Mouse (Mus musculus) MEL (cell line): ENCODE data around the gene Gpld1. TPM values are rescaled to one million over a fixed set of nuclear protein-coding genes. Genes with fewer than 3 reads are reported as not detected.

Experiments used
- DNase-seq: peaks from one replicate; pipeline ENCODE4 v3.0.0; 2011; ENCODE audit warnings: low read depth, low spot score
- H3K27ac ChIP-seq: 2 replicates; pipeline ENCODE4 v1.5.1; 2012; ENCODE audit warnings: low read depth, mild to moderate bottlenecking, control low read depth, low read length, moderate library complexity; ENCODE audit not compliant: control insufficient read depth
- H3K27me3 ChIP-seq, 2 experiments: fragments of 150-350 bp in 1 of 2; sonication (generic) in 1 of 2; 2 replicates each; pipeline ENCODE4 v1.6.1; 2012; ENCODE audit warnings: low read length in 2 of 2, mild to moderate bottlenecking in 2 of 2, improper control_type of control experiment in 1 of 2, moderate library complexity in 1 of 2; ENCODE audit not compliant: insufficient read depth in 2 of 2, control insufficient read depth in 1 of 2
- H3K36me3 ChIP-seq, 2 experiments: 2 replicates each; pipeline ENCODE4 v1.6.1; 2012 to 2014; ENCODE audit warnings: low read length in 2 of 2, improper control_type of control experiment in 1 of 2, inconsistent platforms in 1 of 2, mild to moderate bottlenecking in 1 of 2; ENCODE audit not compliant: insufficient read depth in 2 of 2, control insufficient read depth in 1 of 2
- H3K4me1 ChIP-seq, 2 experiments: fragments of 150-350 bp in 1 of 2; sonication (generic) in 1 of 2; 2 replicates each; pipeline ENCODE4 v1.6.1; 2012; ENCODE audit warnings: low read length in 2 of 2, improper control_type of control experiment in 1 of 2, mild to moderate bottlenecking in 1 of 2; ENCODE audit not compliant: insufficient read depth in 2 of 2, control insufficient read depth in 1 of 2
- H3K4me3 ChIP-seq, 2 experiments: fragments of 150-350 bp in 1 of 2; sonication (generic) in 1 of 2; 2 replicates each; pipeline ENCODE4 v1.5.1; 2012; ENCODE audit warnings: low read depth in 2 of 2, low read length in 2 of 2, mild to moderate bottlenecking in 2 of 2, moderate library complexity in 2 of 2, control low read depth in 1 of 2, improper control_type of control experiment in 1 of 2; ENCODE audit not compliant: control insufficient read depth in 1 of 2, insufficient read depth in 1 of 2
- H3K79me2 ChIP-seq: 2 replicates; pipeline ENCODE4 v1.6.1; 2012; ENCODE audit warnings: mild to moderate bottlenecking, low read length, moderate library complexity; ENCODE audit not compliant: control insufficient read depth, poor library complexity, insufficient read depth
- H3K9ac ChIP-seq: 2 replicates; pipeline ENCODE4 v1.6.1; 2012; ENCODE audit warnings: low read depth, mild to moderate bottlenecking, control low read depth, low read length, moderate library complexity; ENCODE audit not compliant: control insufficient read depth, poor library complexity, severe bottlenecking
- H3K9me3 ChIP-seq: fragments of 150-350 bp; sonication (generic); replicated peaks from 2 replicates; pipeline ENCODE4 v1.6.1; 2012; ENCODE audit warnings: mild to moderate bottlenecking, low read length, improper control_type of control experiment, moderate library complexity; ENCODE audit not compliant: insufficient read depth
- CHD1 ChIP-seq: IDR thresholded peaks from 2 replicates; pipeline ENCODE4 v1.6.1; 2012; ENCODE audit warnings: low read depth, mild to moderate bottlenecking, inconsistent platforms, low read length, improper control_type of control experiment
- CHD2 ChIP-seq: IDR thresholded peaks from 2 replicates; pipeline ENCODE4 v1.6.1; 2011; ENCODE audit warnings: low read length, improper control_type of control experiment
- CTCF ChIP-seq, 3 experiments: IDR thresholded peaks in 2 of 3; conservative IDR thresholded peaks in 1 of 3; 2 replicates each; pipeline ENCODE4 v1.5.1; 2011 to 2012; ENCODE audit warnings: low read length in 3 of 3, low read depth in 2 of 3, mild to moderate bottlenecking in 2 of 3, improper control_type of control experiment in 1 of 3, inconsistent platforms in 1 of 3, mixed read lengths in 1 of 3, moderate library complexity in 1 of 3; ENCODE audit not compliant: control insufficient read depth in 1 of 3, insufficient read depth in 1 of 3, poor library complexity in 1 of 3, severe bottlenecking in 1 of 3
- ELF1 ChIP-seq: IDR thresholded peaks from 2 replicates; pipeline ENCODE4 v1.6.1; 2014; ENCODE audit warnings: low read depth, mild to moderate bottlenecking, inconsistent platforms, low read length, improper control_type of control experiment, moderate library complexity
- JUND ChIP-seq: IDR thresholded peaks from 2 replicates; pipeline ENCODE4 v1.6.1; 2011; ENCODE audit warnings: low read depth, mild to moderate bottlenecking, improper control_type of control experiment, low read length
- KAT2A ChIP-seq: conservative IDR thresholded peaks from 2 replicates; pipeline ENCODE4 v1.6.1; 2012; ENCODE audit warnings: low read depth, low read length, improper control_type of control experiment, inconsistent platforms
- MAFK ChIP-seq: IDR thresholded peaks from 2 replicates; pipeline ENCODE4 v1.6.1; 2011; ENCODE audit warnings: low read depth, mild to moderate bottlenecking, low read length, improper control_type of control experiment, borderline replicate concordance
- MYC ChIP-seq: IDR thresholded peaks from 2 replicates; pipeline ENCODE4 v1.6.1; 2011; ENCODE audit warnings: low read depth, mild to moderate bottlenecking, low read length, improper control_type of control experiment, moderate library complexity
- POLR2A ChIP-seq, 2 experiments: IDR thresholded peaks; 2 replicates each; pipeline ENCODE4 v1.6.1; 2011 to 2012; ENCODE audit warnings: low read length in 2 of 2, mild to moderate bottlenecking in 2 of 2, control low read depth in 1 of 2, improper control_type of control experiment in 1 of 2, low read depth in 1 of 2, moderate library complexity in 1 of 2; ENCODE audit not compliant: control insufficient read depth in 1 of 2, insufficient read depth in 1 of 2, poor library complexity in 1 of 2
- POLR2AphosphoS2 ChIP-seq: IDR thresholded peaks from 2 replicates; pipeline ENCODE4 v1.6.1; 2011; ENCODE audit warnings: low read length, improper control_type of control experiment
- POLR2AphosphoS5 ChIP-seq: IDR thresholded peaks from 2 replicates; pipeline ENCODE4 v1.6.1; 2012; ENCODE audit warnings: low read depth, borderline replicate concordance, mild to moderate bottlenecking, inconsistent platforms, low read length, moderate library complexity, mixed read lengths
- RAD21 ChIP-seq: IDR thresholded peaks from 2 replicates; pipeline ENCODE4 v1.6.1; 2011; ENCODE audit warnings: mild to moderate bottlenecking, low read depth, low read length, improper control_type of control experiment
- SIN3A ChIP-seq: IDR thresholded peaks from 2 replicates; pipeline ENCODE4 v1.6.1; 2012; ENCODE audit warnings: low read length, improper control_type of control experiment, inconsistent platforms
- SMC3 ChIP-seq: IDR thresholded peaks from 2 replicates; pipeline ENCODE4 v1.6.1; 2011; ENCODE audit warnings: low read depth, low read length, improper control_type of control experiment
- UBTF ChIP-seq: IDR thresholded peaks from 2 replicates; pipeline ENCODE4 v1.6.1; 2012; ENCODE audit warnings: low read depth, mild to moderate bottlenecking, inconsistent platforms, low read length, improper control_type of control experiment, moderate library complexity, borderline replicate concordance; ENCODE audit not compliant: insufficient read depth
- USF1 ChIP-seq: IDR thresholded peaks from 2 replicates; pipeline ENCODE4 v1.6.1; 2014; ENCODE audit warnings: low read depth, mild to moderate bottlenecking, inconsistent platforms, low read length, improper control_type of control experiment, moderate library complexity
- ZKSCAN1 ChIP-seq: IDR thresholded peaks from 2 replicates; pipeline ENCODE4 v1.6.1; 2012; ENCODE audit warnings: low read depth, mild to moderate bottlenecking, inconsistent platforms, low read length, improper control_type of control experiment, moderate library complexity
- ZMIZ1 ChIP-seq: IDR thresholded peaks from 2 replicates; pipeline ENCODE4 v1.6.1; 2012; ENCODE audit warnings: low read depth, mild to moderate bottlenecking, inconsistent platforms, low read length, improper control_type of control experiment, moderate library complexity
- polyA plus RNA-seq, 2 experiments: library from polyadenylated mRNA; stranded (reverse) in 1 of 2; unstranded in 1 of 2; fragments of >175 nt in 1 of 2; fragments of >200 nt in 1 of 2; gene quantifications; 2 replicates each; pipeline versions ENCODE4 v1.2.1 to v1.2.4; 2012; ENCODE audit warnings: low replicate concordance in 2 of 2, low read depth in 1 of 2; ENCODE audit not compliant: insufficient read length in 2 of 2, insufficient read depth in 1 of 2, missing spikeins in 1 of 2
- total RNA-seq: library from RNA; depleted of rRNA; stranded (reverse); fragments of 300-350 nt; gene quantifications from 2 replicates; pipeline ENCODE4 v1.2.3, GENCODE M21; 2012

The Gpld1 gene
- total and polyA plus RNA-seq, 3 experiments, result 0.03 to 0.92 TPM; not detected in 1

- TF ChIP-seq SIN3A (peak; percentile 63; the same call in 1 of the 2 replicates), POLR2AphosphoS2 (peak; percentile 94), MAFK (no peak)
Measured at GRCm38 (mm10) chr13:25019793-25020539, 77.0 kb downstream of the Gpld1 start, which contains the start of gene Mrs2 (continued).

GRCm38 (mm10) chr13:25020540-25020892, 77.6 kb downstream of the Gpld1 start:
- H3K4me3 ChIP-seq, result peak overlapping the region; percentile 63 to 82
- DNase-seq, result no peak
- H3K4me1 ChIP-seq, result peaks cover 3 to 20% of the 10 kb centered on the region in 2 experiments; a peak in 3 of 4 replicates
- TF ChIP-seq CHD1, result 0 out of 2 replicates have a peak, but pooled peaks have one; percentile 61
- TF ChIP-seq ZKSCAN1, result no peak
- TF ChIP-seq MYC, result 0 out of 2 replicates have a peak, but pooled peaks have one; percentile 12
- TF ChIP-seq SIN3A, result peak; percentile 6; the same call in 1 of the 2 replicates
- peaks cover 2 to 19% of the 10 kb centered on the region in 2 experiments for H3K36me3 ChIP-seq
- H3K9me3 ChIP-seq, result no peaks in the 10 kb centered on the region
- H3K9ac ChIP-seq, result peak overlapping the region; percentile 87
- peaks cover 25% of the 10 kb centered on the region for H3K79me2 ChIP-seq
- H3K27me3 ChIP-seq, result no peaks in the 10 kb centered on the region
- H3K27ac ChIP-seq, result peak overlapping the region; percentile 59

- no peak for TF ChIP-seq USF1
- TF ChIP-seq CTCF (IDR thresholded peaks at IDR 0.05 in 2 of 3, conservative IDR thresholded peaks at IDR 0.05 in 1 of 3; ENCODE audit: control insufficient read depth in 1 of 3, insufficient read depth in 1 of 3, low read depth in 2 of 3, low read length in 3 of 3, poor library complexity in 1 of 3, severe bottlenecking in 1 of 3), result no peak
- no peak for TF ChIP-seq CHD2
- no peak for TF ChIP-seq ZMIZ1
- TF ChIP-seq POLR2AphosphoS2, result no peak
- no peak for TF ChIP-seq UBTF
- no peak for TF ChIP-seq JUND
- TF ChIP-seq POLR2AphosphoS5, result no peak
- TF ChIP-seq SMC3, result no peak
- no peak for TF ChIP-seq KAT2A
- TF ChIP-seq ELF1, result no peak
- TF ChIP-seq POLR2A (IDR thresholded peaks at IDR 0.05; ENCODE audit: control insufficient read depth in 1 of 2, insufficient read depth in 1 of 2, low read depth in 1 of 2, low read length in 2 of 2, poor library complexity in 1 of 2), result no peak
- no peak for TF ChIP-seq RAD21
- no peaks in the 10 kb centered on the region for H3K9me3 ChIP-seq
- H3K36me3 ChIP-seq, result peaks cover 0 to 19% of the 10 kb centered on the region in 2 experiments; a peak in 3 of 4 replicates
- no peak for DNase-seq
- no peak overlapping the region for H3K9ac ChIP-seq
- H3K79me2 ChIP-seq, result peaks cover 23% of the 10 kb centered on the region
- H3K4me1 ChIP-seq, result peaks cover 3 to 18% of the 10 kb centered on the region in 2 experiments; a peak in 3 of 4 replicates
- no peaks in the 10 kb centered on the region for H3K27me3 ChIP-seq
- H3K4me3 ChIP-seq, result no peak overlapping the region
- H3K27ac ChIP-seq, result no peak overlapping the region
Measured at GRCm38 (mm10) chr13:25022386-25022785, 79.4 kb downstream of the Gpld1 start.
